Mouse (Mus musculus): Measurements from ENCODE around the gene Sirt7. TPM values are rescaled to one million over a fixed set of nuclear protein-coding genes. Genes with fewer than 3 reads are reported as not detected.

The Sirt7 gene
- polyA plus RNA-seq, 1 experiment: 22.9 TPM

DNA sequence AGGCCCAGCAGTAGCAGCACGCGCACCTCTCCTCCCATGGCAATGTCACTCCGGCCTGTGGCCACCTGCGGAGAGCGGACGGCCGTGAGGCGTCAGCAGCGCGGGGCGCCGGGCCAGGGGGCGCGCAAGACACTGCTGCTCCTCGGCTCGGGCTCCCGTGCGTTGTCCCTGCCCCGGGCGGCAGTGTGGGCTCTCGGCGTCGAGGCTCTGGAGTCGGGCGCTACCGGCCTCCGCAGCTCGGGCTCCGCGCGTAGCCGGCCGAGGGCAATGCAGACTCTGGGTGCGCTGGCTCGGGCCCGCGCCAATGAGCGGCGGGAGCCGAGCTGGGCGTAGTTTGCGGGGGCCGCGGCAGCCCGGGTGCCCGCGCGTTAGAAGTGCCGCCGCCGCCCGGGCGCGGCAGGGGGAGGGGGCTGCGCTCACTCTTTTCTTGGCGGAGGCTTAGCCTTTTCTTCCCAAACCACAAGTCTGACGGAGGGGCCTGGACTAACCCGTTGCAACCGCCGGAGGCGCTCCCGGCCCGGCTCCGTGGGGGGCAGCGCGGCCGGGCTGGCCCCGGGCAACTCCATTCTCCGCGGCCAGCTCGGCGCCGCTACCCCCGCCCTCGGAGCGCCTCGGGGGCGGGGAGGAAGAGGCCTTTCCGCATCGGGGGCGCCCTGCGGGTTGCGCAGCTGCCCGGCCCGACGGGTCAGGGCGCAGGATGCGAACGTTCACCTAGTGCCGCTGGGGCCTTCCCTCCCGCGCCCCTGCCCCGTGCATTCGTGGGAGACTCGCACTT, 35.4 kb upstream of the Sirt7 start:
- H3K27me3 ChIP-seq (ENCODE audit: control insufficient read depth): peaks cover 98% of the 10 kb centered on the region
- peaks cover 9% of the 10 kb centered on the region; the same call in 1 of the 2 replicates for H3K9me3 ChIP-seq (ENCODE audit: control insufficient read depth, low read length)
- no peaks in the 10 kb centered on the region for H3K36me3 ChIP-seq (ENCODE audit: control insufficient read depth)
- peaks cover 4% of the 10 kb centered on the region for H3K4me1 ChIP-seq (ENCODE audit: control insufficient read depth)
- TF ChIP-seq TAL1 (IDR thresholded peaks at IDR 0.05; ENCODE audit: low read length) (no peak), GATA1 (IDR thresholded peaks at IDR 0.05; ENCODE audit: low read length) (no peak)
- no peak overlapping the region for H3K4me3 ChIP-seq (replicated peaks)

DNA sequence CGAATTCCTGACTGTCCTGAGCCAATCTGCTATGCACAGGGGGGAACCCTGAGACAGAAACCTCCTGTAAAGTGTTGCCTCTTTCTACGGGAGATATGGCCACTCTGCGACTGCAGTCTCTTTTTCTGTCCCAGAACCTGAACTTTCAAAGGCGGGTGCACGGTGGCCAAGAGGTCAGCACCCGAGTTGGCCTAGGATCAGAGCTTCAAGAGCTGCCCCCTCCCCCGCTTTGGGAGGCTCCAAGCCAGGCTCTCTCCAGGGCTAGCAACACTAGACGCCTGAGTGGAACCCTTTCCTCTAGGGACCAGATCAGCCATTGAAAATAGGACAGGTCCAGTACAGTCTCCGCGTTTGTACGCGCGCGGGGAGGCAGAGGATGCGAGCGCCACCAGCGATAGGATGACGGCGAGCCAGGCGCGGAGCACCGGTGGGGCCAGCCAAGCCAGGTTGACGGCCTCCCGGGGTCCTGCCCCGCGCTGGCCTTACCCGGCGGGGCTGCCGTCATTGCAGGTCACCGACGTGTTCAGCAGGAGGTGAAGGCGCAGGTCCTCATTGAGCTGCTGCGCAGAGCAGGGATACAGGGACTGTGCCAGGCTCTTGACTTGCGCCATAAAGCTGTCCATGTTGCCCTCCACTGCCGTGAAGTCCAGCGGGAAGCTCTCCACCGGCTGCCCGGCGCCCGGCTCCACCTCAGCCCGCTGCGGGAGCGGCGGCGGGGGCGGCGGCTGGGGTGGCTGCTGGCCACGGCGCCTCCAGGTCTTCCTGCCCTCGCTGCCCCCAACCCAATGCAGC, 34.7 kb upstream of the Sirt7 start:
- Histone ChIP-seq H3K9me3 (ENCODE audit: control insufficient read depth, low read length) (peaks cover 9% of the 10 kb centered on the region; the same call in 1 of the 2 replicates), H3K27me3 (ENCODE audit: control insufficient read depth) (peaks cover 92% of the 10 kb centered on the region), H3K36me3 (ENCODE audit: control insufficient read depth) (no peaks in the 10 kb centered on the region), H3K4me3 (replicated peaks) (no peak overlapping the region), H3K4me1 (ENCODE audit: control insufficient read depth) (peaks cover 2% of the 10 kb centered on the region)
- TF ChIP-seq GATA1 (IDR thresholded peaks at IDR 0.05; ENCODE audit: low read length): no peak
- no peak for TF ChIP-seq TAL1 (IDR thresholded peaks at IDR 0.05; ENCODE audit: low read length)

- H3K36me3 ChIP-seq (ENCODE audit: control insufficient read depth): no peaks in the 10 kb centered on the region
- H3K4me3 ChIP-seq (replicated peaks): no peak overlapping the region
- peaks cover 91% of the 10 kb centered on the region for H3K27me3 ChIP-seq (ENCODE audit: control insufficient read depth)
- H3K4me1 ChIP-seq (ENCODE audit: control insufficient read depth): peaks cover 4% of the 10 kb centered on the region
- TF ChIP-seq GATA1 (IDR thresholded peaks at IDR 0.05; ENCODE audit: low read length) (no peak), TAL1 (IDR thresholded peaks at IDR 0.05; ENCODE audit: low read length) (no peak)
- peaks cover 9% of the 10 kb centered on the region; the same call in 1 of the 2 replicates for H3K9me3 ChIP-seq (ENCODE audit: control insufficient read depth, low read length)
Measured at GRCm38 (mm10) chr11:120658876-120659410, 33.9 kb upstream of the Sirt7 start.

DNA sequence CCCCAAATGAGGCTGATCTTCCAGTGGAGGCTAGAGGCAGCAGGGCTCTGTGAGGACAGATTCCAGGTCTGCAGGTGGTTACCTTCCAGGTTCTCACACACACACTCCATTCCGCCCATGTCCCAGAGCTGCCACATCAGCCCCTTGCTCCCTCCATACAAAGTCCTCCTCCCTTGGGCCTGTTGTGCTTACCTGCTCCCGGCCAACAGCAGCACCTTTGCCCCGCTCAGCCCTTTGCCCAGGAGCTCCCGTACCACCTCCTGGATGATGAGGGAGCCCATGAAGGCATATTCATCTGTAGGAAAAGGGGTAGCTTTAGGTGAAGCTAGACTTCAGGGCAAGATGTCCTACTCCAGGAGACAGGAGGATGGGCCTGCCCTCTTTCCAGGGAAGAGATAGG, 32.3 kb upstream of the Sirt7 start:
- Histone ChIP-seq H3K27me3 (ENCODE audit: control insufficient read depth) (peaks cover 76% of the 10 kb centered on the region), H3K9me3 (ENCODE audit: control insufficient read depth, low read length) (peaks cover 9% of the 10 kb centered on the region; the same call in 1 of the 2 replicates), H3K36me3 (ENCODE audit: control insufficient read depth) (no peaks in the 10 kb centered on the region), H3K4me1 (ENCODE audit: control insufficient read depth) (peaks cover 4% of the 10 kb centered on the region), H3K4me3 (replicated peaks) (no peak overlapping the region)
- TF ChIP-seq TAL1 (IDR thresholded peaks at IDR 0.05; ENCODE audit: low read length) (no peak), GATA1 (IDR thresholded peaks at IDR 0.05; ENCODE audit: low read length) (no peak)

DNA sequence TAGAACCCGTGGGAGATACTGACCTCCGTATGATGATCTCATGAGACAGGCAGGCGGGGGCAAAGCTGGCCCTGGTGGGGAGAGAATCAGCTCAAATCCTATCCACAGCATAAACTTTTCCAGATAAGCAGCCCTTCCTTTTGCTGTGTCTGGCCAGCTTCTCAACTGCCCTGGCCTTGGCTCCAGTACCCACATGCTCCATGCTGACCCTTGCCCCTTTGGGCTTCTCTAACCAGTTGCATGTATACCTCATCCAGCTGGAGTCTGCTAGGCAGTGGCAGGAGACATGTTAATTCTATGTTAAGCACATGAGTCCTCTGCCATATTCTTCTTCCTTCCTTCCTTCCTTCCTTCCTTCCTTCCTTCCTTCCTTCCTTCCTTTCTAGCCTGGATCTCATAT, 29.7 kb upstream of the Sirt7 start:
- peaks cover 62% of the 10 kb centered on the region for H3K27me3 ChIP-seq (ENCODE audit: control insufficient read depth)

DNA sequence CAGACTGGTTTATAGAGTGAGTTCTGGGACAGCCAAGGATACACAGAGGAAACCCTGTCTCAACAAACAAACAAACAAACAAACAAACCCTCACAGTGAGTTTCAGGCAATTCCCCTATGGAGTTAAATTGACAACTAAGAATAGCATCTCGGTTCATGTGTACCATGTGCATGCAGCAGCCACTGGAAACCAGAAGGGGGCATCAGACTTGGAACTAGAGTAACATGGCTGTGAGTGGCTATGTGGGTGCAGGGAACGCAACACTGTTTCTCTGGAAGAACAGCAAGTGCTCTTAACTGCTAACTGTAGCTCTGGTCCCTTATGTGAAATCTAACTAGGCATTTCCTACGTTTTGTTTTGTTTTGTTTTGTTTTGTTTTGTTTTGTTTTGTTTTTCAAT, 26.8 kb upstream of the Sirt7 start:
- H3K36me3 ChIP-seq (ENCODE audit: control insufficient read depth): no peaks in the 10 kb centered on the region
- H3K4me1 ChIP-seq (ENCODE audit: control insufficient read depth): peaks cover 8% of the 10 kb centered on the region
- peaks cover 54% of the 10 kb centered on the region for H3K27me3 ChIP-seq (ENCODE audit: control insufficient read depth)
- no peak for TF ChIP-seq GATA1 (IDR thresholded peaks at IDR 0.05; ENCODE audit: low read length)
- TF ChIP-seq TAL1 (IDR thresholded peaks at IDR 0.05; ENCODE audit: low read length): no peak
- H3K9me3 ChIP-seq (ENCODE audit: control insufficient read depth, low read length): no peaks in the 10 kb centered on the region
- no peak overlapping the region for H3K4me3 ChIP-seq (replicated peaks)

More for the DNA sequence above, 29.7 kb upstream of the Sirt7 start:
- TF ChIP-seq GATA1 (IDR thresholded peaks at IDR 0.05; ENCODE audit: low read length) (no peak), TAL1 (IDR thresholded peaks at IDR 0.05; ENCODE audit: low read length) (no peak)
- Histone ChIP-seq H3K36me3 (ENCODE audit: control insufficient read depth) (no peaks in the 10 kb centered on the region), H3K4me3 (replicated peaks) (no peak overlapping the region), H3K4me1 (ENCODE audit: control insufficient read depth) (peaks cover 2% of the 10 kb centered on the region; the same call in 1 of the 2 replicates), H3K9me3 (ENCODE audit: control insufficient read depth, low read length) (peaks cover 2% of the 10 kb centered on the region; the same call in 1 of the 2 replicates)

- H3K4me1 ChIP-seq (ENCODE audit: control insufficient read depth): peaks cover 21% of the 10 kb centered on the region
- peak within 1 kb of the TSS; percentile 27 for H3K4me3 ChIP-seq (replicated peaks)
- no peaks in the 10 kb centered on the region for H3K9me3 ChIP-seq (ENCODE audit: control insufficient read depth, low read length)
- H3K36me3 ChIP-seq (ENCODE audit: control insufficient read depth): no peaks in the 10 kb centered on the region
- no peak for TF ChIP-seq TAL1 (IDR thresholded peaks at IDR 0.05; ENCODE audit: low read length)
- TF ChIP-seq GATA1 (IDR thresholded peaks at IDR 0.05; ENCODE audit: low read length): no peak
- H3K27me3 ChIP-seq (ENCODE audit: control insufficient read depth): peaks cover 46% of the 10 kb centered on the region
Measured at GRCm38 (mm10) chr11:120648001-120648476, 23.0 kb upstream of the Sirt7 start, which contains the start of gene Myadml2. Gene Myadml2, minus strand, starts transcription at chr11:120648158.

DNA sequence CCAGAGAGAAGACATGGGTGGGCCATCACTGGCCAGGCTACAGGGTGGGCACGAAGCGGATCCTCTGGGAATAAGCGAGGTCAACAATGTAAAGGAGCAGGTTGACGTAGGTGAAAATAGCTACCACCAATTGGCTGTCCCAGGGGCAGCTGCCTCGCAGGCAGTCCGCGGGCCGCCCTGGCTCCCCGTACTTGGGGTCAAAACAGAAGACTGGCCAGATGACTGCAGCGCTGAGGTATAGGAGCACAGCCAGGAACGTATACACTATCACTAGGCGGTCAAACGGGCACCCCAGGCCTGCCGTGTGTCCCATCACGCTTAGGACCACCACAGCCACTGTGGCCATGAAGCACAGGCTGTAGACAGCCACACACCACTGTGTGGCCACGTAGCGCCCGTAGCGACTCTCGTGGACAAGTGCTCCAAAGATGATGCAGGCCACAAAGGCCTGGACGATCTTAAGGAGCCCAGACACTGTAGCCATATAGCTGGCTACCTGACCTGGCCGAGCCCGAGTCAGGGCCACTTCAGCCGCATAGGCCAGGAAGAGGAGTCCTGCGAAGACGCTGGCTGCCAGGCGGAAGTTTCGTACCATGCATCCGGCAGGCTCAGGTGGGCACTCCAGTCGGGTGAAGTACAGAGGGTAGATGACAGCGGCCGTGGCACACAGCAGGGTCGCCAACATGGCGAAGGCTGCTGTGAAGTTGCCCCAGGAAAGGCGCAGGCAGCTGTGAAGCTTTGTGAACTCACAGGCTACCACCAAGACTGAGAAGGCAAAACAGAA, 22.2 kb upstream of the Sirt7 start:
- no peaks in the 10 kb centered on the region for H3K36me3 ChIP-seq (ENCODE audit: control insufficient read depth)
- TF ChIP-seq TAL1 (IDR thresholded peaks at IDR 0.05; ENCODE audit: low read length) (no peak), GATA1 (IDR thresholded peaks at IDR 0.05; ENCODE audit: low read length) (no peak)
- H3K4me1 ChIP-seq (ENCODE audit: control insufficient read depth): peaks cover 28% of the 10 kb centered on the region
- no peak overlapping the region for H3K4me3 ChIP-seq (replicated peaks)
- peaks cover 54% of the 10 kb centered on the region for H3K27me3 ChIP-seq (ENCODE audit: control insufficient read depth)
- no peaks in the 10 kb centered on the region for H3K9me3 ChIP-seq (ENCODE audit: control insufficient read depth, low read length)

Measured in erythroblast, embryonic 14.5 days (primary cell).